Mouse (Mus musculus): ENCODE results near the gene Lin37.

The Lin37 gene

GRCm38 (mm10) chr7:30518325-30518724 is 41.3 kb downstream of the Lin37 start:
- DNase-seq (ENCODE audit: extremely low spot score, low read depth, low spot score): no peak

GRCm38 (mm10) chr7:30515003-30515760 is 44.5 kb downstream of the Lin37 start:
- no peak for DNase-seq (ENCODE audit: extremely low spot score, low read depth, low spot score)

DNA sequence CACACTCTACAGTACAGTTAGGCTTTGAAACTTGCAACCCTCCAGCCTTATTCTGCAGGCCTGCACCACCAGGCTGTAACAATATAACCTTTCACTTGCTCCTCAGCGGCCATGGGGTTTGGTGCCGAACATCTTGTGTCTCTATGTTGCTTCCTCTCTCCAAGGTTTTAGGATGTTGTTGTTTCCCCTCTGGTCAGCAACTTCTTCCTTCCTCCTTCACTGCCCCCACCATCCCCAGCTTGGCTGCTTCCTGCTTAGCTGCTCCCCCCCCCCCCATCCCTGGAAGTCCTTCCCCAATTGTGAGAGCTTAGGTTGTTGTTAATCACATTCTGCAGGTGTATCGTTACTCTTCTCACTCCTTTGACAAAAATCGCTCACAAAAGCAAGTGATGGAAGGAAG is 51.6 kb downstream of the Lin37 start:
- DNase-seq (ENCODE audit: extremely low spot score, low read depth, low spot score): no peak
